Mouse (Mus musculus) skeletal muscle tissue, adult 2 months (tissue): ENCODE data around the gene Inka1.
A peak's percentile ranks its signal among the peaks of the same experiment; 100 is the strongest.
"Not testable (repeated sequence)": the region's sequence is repeated elsewhere in the genome, so short reads cannot be mapped to it uniquely, and the experiment has no call there.

ENCODE experiments used
- DNase-seq: peaks from one replicate; pipeline ENCODE4 v3.0.0-alpha.2; 2012; ENCODE audit warnings: low read depth, low spot score

Inka1 gene

GRCm38 (mm10) chr9:107985131-107986119, at the start of gene Inka1:
Gene Inka1, minus strand, starts transcription at chr9:107985879.
- peak; percentile 75 for DNase-seq

- no peak for DNase-seq
Observed at GRCm38 (mm10) chr9:108032126-108032525, 46.4 kb upstream of the Inka1 start.

- DNase-seq: no peak
Observed at GRCm38 (mm10) chr9:108027867-108028266, 42.2 kb upstream of the Inka1 start.

- DNase-seq: no peak
Observed at GRCm38 (mm10) chr9:108026584-108026983, 40.9 kb upstream of the Inka1 start.

- DNase-seq: no peak
Observed at GRCm38 (mm10) chr9:108023216-108023615, 37.5 kb upstream of the Inka1 start.

GRCm38 (mm10) chr9:108020741-108021140, 35.1 kb upstream of the Inka1 start:
- no peak for DNase-seq

- no peak for DNase-seq
Observed at GRCm38 (mm10) chr9:108017127-108017526, 31.4 kb upstream of the Inka1 start.

- not testable (repeated sequence) for DNase-seq
Observed at GRCm38 (mm10) chr9:108013577-108013976, 27.9 kb upstream of the Inka1 start.

GRCm38 (mm10) chr9:108010385-108010784, 24.7 kb upstream of the Inka1 start:
- DNase-seq: no peak

- DNase-seq: no peak
Observed at GRCm38 (mm10) chr9:108008041-108008440, 22.4 kb upstream of the Inka1 start.

GRCm38 (mm10) chr9:108003531-108003890, 17.8 kb upstream of the Inka1 start:
- no peak for DNase-seq

- DNase-seq: no peak
Observed at GRCm38 (mm10) chr9:108002778-108003530, 17.3 kb upstream of the Inka1 start.

GRCm38 (mm10) chr9:108001922-108002770, 16.5 kb upstream of the Inka1 start, which contains the start of gene Ip6k1:
Gene Ip6k1, plus strand, starts transcription at chr9:108002501.
- peak; percentile 100 for DNase-seq

- no peak for DNase-seq
Observed at GRCm38 (mm10) chr9:107996049-107996448, 10.4 kb upstream of the Inka1 start, which contains the start of gene Gm20662. Gene Gm20662, plus strand, starts transcription at chr9:107996349.

GRCm38 (mm10) chr9:107995513-107995912, 9.8 kb upstream of the Inka1 start:
- DNase-seq: no peak

- DNase-seq: no peak
Observed at GRCm38 (mm10) chr9:107994464-107994863, 8.8 kb upstream of the Inka1 start.

GRCm38 (mm10) chr9:107993013-107993412, 7.3 kb upstream of the Inka1 start:
- DNase-seq: no peak

GRCm38 (mm10) chr9:107992197-107992596, 6.5 kb upstream of the Inka1 start, which contains the start of gene Cdhr4:
Gene Cdhr4, plus strand, starts transcription at chr9:107992497.
- DNase-seq: no peak

GRCm38 (mm10) chr9:107987950-107988349, 2.3 kb upstream of the Inka1 start:
- DNase-seq: no peak

GRCm38 (mm10) chr9:107986376-107986775, 697 bp upstream of the Inka1 start:
- DNase-seq: peak; percentile 63

GRCm38 (mm10) chr9:107984754-107985055, 974 bp downstream of the Inka1 start:
- DNase-seq: no peak
